Mouse (Mus musculus) cortical plate, adult 2 months (tissue): ENCODE data around the gene Cachd1. TPM values are rescaled to one million over a fixed set of nuclear protein-coding genes. Genes with fewer than 3 reads are reported as not detected.

Source experiments
- H3K27ac ChIP-seq: fragments of 200-500 bp; 2 replicates; pipeline ENCODE4 v1.5.1; 2012; ENCODE audit warnings: low read length, control low read depth, inconsistent platforms; ENCODE audit not compliant: insufficient read depth
- H3K4me1 ChIP-seq: fragments of 200-500 bp; 2 replicates; pipeline ENCODE4 v1.6.1; 2011; ENCODE audit warnings: low read length; ENCODE audit not compliant: control insufficient read depth, insufficient read depth
- H3K4me3 ChIP-seq: fragments of 200-500 bp; 2 replicates; pipeline ENCODE4 v1.5.1; 2011; ENCODE audit warnings: mild to moderate bottlenecking, low read length, control low read depth; ENCODE audit not compliant: insufficient read depth
- CTCF ChIP-seq: fragments of 200-500 bp; IDR thresholded peaks from 2 replicates; pipeline ENCODE4 v1.5.1; 2011; ENCODE audit warnings: mild to moderate bottlenecking, control low read depth, low read length; ENCODE audit not compliant: insufficient read depth; ENCODE audit errors: extremely low read depth
- POLR2A ChIP-seq: fragments of 200-500 bp; IDR thresholded peaks from 2 replicates; pipeline ENCODE4 v1.6.1; 2011; ENCODE audit warnings: mild to moderate bottlenecking, low read length, control low read depth; ENCODE audit not compliant: insufficient read depth; ENCODE audit errors: extremely low read depth
- polyA plus RNA-seq: library from polyadenylated mRNA; depleted of rRNA; stranded (reverse); fragments of >200 nt; gene quantifications from 2 replicates; pipeline ENCODE4 v1.2.3, GENCODE M21; 2012

Cachd1 gene
- polyA plus RNA-seq, 1 experiment: 16.1 TPM

DNA sequence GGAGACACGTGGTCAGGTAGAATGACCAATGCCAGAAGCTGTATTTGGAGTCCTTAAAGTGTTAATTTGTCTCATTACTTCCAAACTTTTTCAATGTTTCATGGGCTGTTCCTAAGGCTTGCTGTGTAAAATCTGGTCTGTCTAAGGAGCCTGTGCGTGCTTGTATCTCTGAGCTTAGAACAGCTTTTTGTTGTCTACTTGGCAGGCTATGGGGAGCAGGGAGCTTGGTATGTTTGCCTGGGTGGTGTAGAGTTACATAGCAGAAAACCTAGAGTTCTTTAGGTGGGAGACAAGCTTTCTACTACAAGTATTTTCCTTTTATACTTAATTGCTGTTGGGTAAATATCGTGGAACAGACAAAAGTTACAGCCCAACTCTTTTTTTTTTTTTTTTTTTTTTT, 150.1 kb downstream of the Cachd1 start:
- TF ChIP-seq POLR2A (no peak), CTCF (no peak)
- no peak overlapping the region for H3K27ac ChIP-seq
- no peaks in the 10 kb centered on the region for H3K4me1 ChIP-seq
- no peak overlapping the region for H3K4me3 ChIP-seq

GRCm38 (mm10) chr4:100927059-100927458, 150.6 kb downstream of the Cachd1 start:
- TF ChIP-seq CTCF: no peak
- TF ChIP-seq POLR2A: no peak
- Histone ChIP-seq H3K4me3 (no peak overlapping the region), H3K4me1 (no peaks in the 10 kb centered on the region), H3K27ac (no peak overlapping the region)

DNA sequence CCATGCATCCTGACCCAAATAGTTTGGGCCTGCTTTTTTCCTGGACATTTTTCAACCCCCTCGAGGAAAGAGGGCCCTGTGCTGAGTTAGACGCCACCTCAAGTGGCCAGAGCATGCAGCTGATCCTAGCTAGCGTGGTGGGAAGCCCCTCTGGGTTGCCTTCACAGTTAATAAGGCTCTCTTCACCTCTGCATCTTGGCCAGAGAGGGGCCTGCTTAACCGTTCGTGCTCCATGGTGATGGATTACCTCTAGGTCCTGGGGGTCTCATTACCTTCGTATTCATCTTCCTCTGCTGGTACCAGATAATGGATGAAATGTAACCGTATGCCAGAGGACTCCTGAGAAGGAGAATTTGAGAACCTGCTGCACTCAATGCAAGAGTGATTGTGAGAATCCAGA, 167.2 kb downstream of the Cachd1 start:
- Histone ChIP-seq H3K4me3 (no peak overlapping the region), H3K4me1 (no peaks in the 10 kb centered on the region), H3K27ac (no peak overlapping the region)
- TF ChIP-seq POLR2A (no peak), CTCF (no peak)

GRCm38 (mm10) chr4:100944276-100944675, 167.8 kb downstream of the Cachd1 start:
- TF ChIP-seq CTCF (no peak), POLR2A (no peak)
- no peaks in the 10 kb centered on the region for H3K4me1 ChIP-seq
- no peak overlapping the region for H3K27ac ChIP-seq
- no peak overlapping the region for H3K4me3 ChIP-seq

- H3K4me1 ChIP-seq: no peaks in the 10 kb centered on the region
- no peak overlapping the region for H3K27ac ChIP-seq
- TF ChIP-seq CTCF (no peak), POLR2A (no peak)
- no peak overlapping the region for H3K4me3 ChIP-seq
Measured at GRCm38 (mm10) chr4:100945171-100945899, 168.9 kb downstream of the Cachd1 start.

DNA sequence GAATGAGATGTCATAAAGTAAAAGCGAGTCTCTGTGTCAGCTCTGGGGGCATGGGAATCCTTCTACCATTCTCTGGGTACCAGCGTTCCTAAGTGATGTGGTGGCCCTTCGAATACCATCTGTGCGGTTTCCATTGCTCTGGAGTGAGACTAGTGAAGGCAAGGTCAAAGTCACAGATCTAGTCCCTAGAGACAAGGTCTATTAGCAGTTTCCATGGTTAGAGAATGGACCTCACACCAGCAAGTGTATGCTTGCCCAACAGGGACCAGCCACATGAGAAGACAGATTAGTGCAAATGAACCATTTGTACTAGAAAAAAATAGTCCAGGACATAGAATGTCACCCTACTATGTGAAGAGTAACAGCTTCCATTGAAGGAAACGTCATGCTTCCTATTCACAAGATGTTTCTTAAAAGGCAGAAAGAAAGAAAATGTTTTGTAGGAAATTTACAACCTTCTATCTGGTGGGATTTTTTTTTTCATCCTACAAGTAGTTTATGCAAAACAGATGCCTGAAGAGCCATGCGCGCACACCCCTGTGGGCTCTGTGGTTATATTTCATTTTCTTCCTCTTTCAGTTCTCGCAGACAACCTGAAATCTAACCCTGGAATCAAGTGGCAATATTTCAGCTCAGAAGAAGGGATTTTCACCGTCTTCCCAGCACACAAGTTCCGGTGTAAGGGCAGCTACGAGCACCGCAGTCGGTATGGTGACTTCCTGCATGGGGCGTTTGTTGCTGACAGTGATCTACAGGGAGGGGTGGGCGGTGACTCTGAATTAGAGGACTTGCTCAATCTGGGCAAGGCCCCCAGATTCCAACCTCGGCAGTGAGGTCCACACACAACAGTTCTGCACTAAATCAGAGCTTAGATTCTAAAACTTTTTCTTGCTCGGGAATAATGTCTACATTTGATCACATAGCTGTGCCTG, 172.3 kb downstream of the Cachd1 start:
- Histone ChIP-seq H3K27ac (no peak overlapping the region), H3K4me1 (no peaks in the 10 kb centered on the region), H3K4me3 (no peak overlapping the region)
- no peak for TF ChIP-seq CTCF
- no peak for TF ChIP-seq POLR2A

- no peak for TF ChIP-seq POLR2A
- no peaks in the 10 kb centered on the region for H3K4me1 ChIP-seq
- H3K27ac ChIP-seq: no peak overlapping the region
- no peak overlapping the region for H3K4me3 ChIP-seq
Measured at GRCm38 (mm10) chr4:100950316-100950715, 173.8 kb downstream of the Cachd1 start.

DNA sequence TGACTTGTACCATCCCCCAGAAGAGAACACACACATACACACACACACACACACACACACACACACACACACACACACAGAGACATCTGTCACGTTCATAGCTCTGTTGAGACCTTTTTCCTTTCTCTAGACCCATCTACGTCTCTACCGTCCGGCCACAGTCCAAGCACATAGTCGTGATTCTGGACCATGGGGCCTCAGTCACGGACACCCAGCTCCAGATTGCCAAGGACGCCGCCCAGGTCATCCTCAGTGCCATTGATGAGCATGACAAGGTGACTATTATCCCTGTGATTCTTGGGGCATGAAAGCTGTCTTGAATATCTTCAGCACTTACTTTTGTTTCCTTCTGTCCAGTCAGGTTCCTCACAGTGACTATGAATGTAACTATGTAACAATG, 175.4 kb downstream of the Cachd1 start:
- Histone ChIP-seq H3K27ac (no peak overlapping the region), H3K4me1 (no peaks in the 10 kb centered on the region), H3K4me3 (no peak overlapping the region)
- no peak for TF ChIP-seq CTCF
- TF ChIP-seq POLR2A: no peak

DNA sequence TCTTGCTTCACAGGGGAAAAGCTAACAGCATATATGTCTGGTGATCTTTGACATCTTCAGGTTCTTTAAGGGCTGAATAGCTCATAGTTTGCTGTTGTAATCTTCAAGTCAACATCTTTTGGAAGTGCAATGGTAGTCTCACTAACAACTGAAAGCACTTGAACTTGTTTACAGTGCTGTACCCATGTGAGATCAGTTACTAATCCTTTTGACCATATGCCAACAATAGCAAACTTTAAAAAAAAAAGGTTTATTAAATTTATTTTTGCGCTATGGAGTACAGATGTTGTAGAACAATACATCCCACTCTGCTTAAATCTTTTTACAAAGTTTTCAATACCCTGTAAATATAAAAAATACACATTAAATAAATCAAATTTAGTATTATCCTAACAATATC, 186.9 kb downstream of the Cachd1 start:
- Histone ChIP-seq H3K27ac (no peak overlapping the region), H3K4me1 (no peaks in the 10 kb centered on the region), H3K4me3 (no peak overlapping the region)
- TF ChIP-seq POLR2A (no peak), CTCF (no peak)

- no peak overlapping the region for H3K27ac ChIP-seq
- TF ChIP-seq POLR2A: no peak
- TF ChIP-seq CTCF: no peak
- no peak overlapping the region for H3K4me3 ChIP-seq
- H3K4me1 ChIP-seq: no peaks in the 10 kb centered on the region
Measured at GRCm38 (mm10) chr4:100963796-100964195, 187.3 kb downstream of the Cachd1 start.
